Mouse (Mus musculus) intestine, embryonic 14.5 days (tissue): ENCODE data around the gene Ybx1. TPM values are rescaled to one million over a fixed set of nuclear protein-coding genes. Genes with fewer than 3 reads are reported as not detected.

Source experiments
- ATAC-seq: fragments of 200-750 bp; cut with Nextera tagmentation; replicated peaks from 2 replicates; pipeline ENCODE4 v1.8.0; 2017; ENCODE audit warnings: low read depth, moderate number of reproducible peaks, moderate TSS enrichment, moderate library complexity; ENCODE audit not compliant: low FRiP score, low TSS enrichment
- DNase-seq: peaks from one replicate; pipeline ENCODE4 v3.0.0-alpha.2; 2018; ENCODE audit warnings: low spot score
- H3K27ac ChIP-seq: fragments of 300-500 bp; sonication (generic); 2 replicates; pipeline ENCODE4 v1.5.1; 2014; ENCODE audit warnings: low read depth, mild to moderate bottlenecking, control low read depth
- H3K27me3 ChIP-seq: fragments of 300-500 bp; sonication (generic); replicated peaks from 2 replicates; pipeline ENCODE4 v1.6.1; 2014; ENCODE audit warnings: low read length, control low read depth; ENCODE audit not compliant: control insufficient read depth, insufficient read depth
- H3K36me3 ChIP-seq: fragments of 300-500 bp; sonication (generic); 2 replicates; pipeline ENCODE4 v1.6.1; 2014; ENCODE audit warnings: low read length, control low read depth; ENCODE audit not compliant: control insufficient read depth, insufficient read depth
- H3K4me1 ChIP-seq: fragments of 300-500 bp; sonication (generic); replicated peaks from 2 replicates; pipeline ENCODE4 v1.6.1; 2014; ENCODE audit warnings: low read length, control low read depth, mixed read lengths; ENCODE audit not compliant: control insufficient read depth, insufficient read depth
- H3K4me2 ChIP-seq: fragments of 300-500 bp; sonication (generic); 2 replicates; pipeline ENCODE4 v1.6.1; 2014; ENCODE audit warnings: low read length
- H3K4me3 ChIP-seq: fragments of 300-500 bp; sonication (generic); 2 replicates; pipeline ENCODE4 v1.5.1; 2014; ENCODE audit warnings: low read depth, low read length, control low read depth, mixed read lengths
- H3K9ac ChIP-seq: fragments of 300-500 bp; sonication (generic); 2 replicates; pipeline ENCODE4 v1.6.1; 2014; ENCODE audit warnings: mild to moderate bottlenecking, low read length
- H3K9me3 ChIP-seq: fragments of 300-500 bp; sonication (generic); 2 replicates; pipeline ENCODE4 v1.6.1; 2016; ENCODE audit warnings: low read length, control low read depth; ENCODE audit not compliant: control insufficient read depth
- WGBS: fragments of 180-500 bp; shearing (Covaris S2); extraction: QIAGEN DNeasy Blood & Tissue Kit; methylation state at CpG from one replicate; pipeline ENCODE4 v1.1.7; 2014; 5-methylcytosine and 5-hydroxymethylcytosine counted together
- polyA plus RNA-seq: library from polyadenylated mRNA; unstranded; fragments of >200 nt; fragmentation: Nextera tagmentation; extraction: Ambion mirVana; gene quantifications from 2 replicates; pipeline ENCODE4 v1.2.1, GENCODE M21; 2014

The Ybx1 gene
- polyA plus RNA-seq, 1 experiment from 2014 or later, result 713 TPM

DNA sequence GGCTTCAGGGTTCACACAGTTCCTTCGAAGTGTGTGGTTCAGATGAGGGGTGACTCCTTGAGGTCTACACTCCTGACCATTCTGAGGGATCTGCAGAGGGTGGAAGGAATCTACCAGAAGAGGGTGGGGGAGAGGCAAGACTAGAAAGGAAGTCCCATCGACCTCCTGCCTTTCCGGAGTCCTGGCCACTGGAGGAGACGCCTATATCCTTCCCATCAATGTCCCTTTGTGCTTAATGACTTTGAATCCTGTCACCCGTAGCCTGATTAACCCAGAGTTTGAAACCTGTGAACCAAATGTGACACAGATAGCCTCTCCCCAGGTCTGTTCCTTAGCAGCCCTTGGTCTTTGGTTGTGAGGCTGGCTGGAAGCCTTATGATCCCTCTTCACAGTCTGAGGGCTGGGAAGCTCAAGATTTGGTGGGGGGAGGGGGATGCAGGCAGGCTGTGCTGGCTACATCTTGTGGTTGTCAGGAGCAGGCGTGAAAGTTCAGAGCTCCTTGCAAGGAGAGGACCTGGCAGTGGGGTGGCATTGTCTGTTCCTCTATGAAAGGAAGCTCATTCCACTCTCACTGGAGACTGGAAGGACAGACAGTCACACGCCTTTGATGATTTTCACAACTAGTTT lies 33.2 kb downstream of the Ybx1 start:
- no peak overlapping the region for H3K4me2 ChIP-seq
- no peak overlapping the region for H3K4me3 ChIP-seq
- ATAC-seq (no peak), DNase-seq (no peak)
- H3K36me3 ChIP-seq, result no peaks in the 10 kb centered on the region
- H3K9ac ChIP-seq, result no peak overlapping the region
- H3K9me3 ChIP-seq, result no peaks in the 10 kb centered on the region
- WGBS, result 43% methylated on average over 7 of the region's 7 CpGs
- no peaks in the 10 kb centered on the region for H3K4me1 ChIP-seq
- no peaks in the 10 kb centered on the region for H3K27me3 ChIP-seq
- no peak overlapping the region for H3K27ac ChIP-seq

- Histone ChIP-seq H3K4me3 (no peak overlapping the region), H3K36me3 (no peaks in the 10 kb centered on the region), H3K9me3 (no peaks in the 10 kb centered on the region), H3K27me3 (no peaks in the 10 kb centered on the region), H3K9ac (no peak overlapping the region), H3K4me1 (no peaks in the 10 kb centered on the region), H3K27ac (no peak overlapping the region), H3K4me2 (no peak overlapping the region)
- DNase-seq (no peak), ATAC-seq (0 out of 2 replicates have a peak, but pooled peaks have one; percentile 9)
- WGBS, result 75% methylated on average over 15 of the region's 15 CpGs
Measured at GRCm38 (mm10) chr4:119259344-119260254, 34.8 kb downstream of the Ybx1 start.

- Histone ChIP-seq H3K4me2 (no peak overlapping the region), H3K27ac (no peak overlapping the region), H3K36me3 (no peaks in the 10 kb centered on the region), H3K4me3 (no peak overlapping the region), H3K4me1 (peaks cover 4% of the 10 kb centered on the region; the same call in 1 of the 2 replicates), H3K27me3 (no peaks in the 10 kb centered on the region), H3K9ac (no peak overlapping the region), H3K9me3 (no peaks in the 10 kb centered on the region)
- DNase-seq (no peak), ATAC-seq (no peak)
- 67% methylated on average over 6 of the region's 6 CpGs for WGBS
Measured at GRCm38 (mm10) chr4:119257083-119257482, 37.3 kb downstream of the Ybx1 start.

GRCm38 (mm10) chr4:119255351-119255750 lies 39.1 kb downstream of the Ybx1 start, which contains the start of gene Cldn19:
Gene Cldn19, plus strand, starts transcription at chr4:119255414.
- no peak for DNase-seq
- no peak for ATAC-seq
- peaks cover 4% of the 10 kb centered on the region; the same call in 1 of the 2 replicates for H3K4me1 ChIP-seq
- no peaks in the 10 kb centered on the region for H3K27me3 ChIP-seq
- 85% methylated on average over 12 of the region's 12 CpGs for WGBS
- no peak within 1 kb of the TSS for H3K4me3 ChIP-seq
- H3K27ac ChIP-seq, result no peak within 1 kb of the TSS
- no peaks in the 10 kb centered on the region for H3K9me3 ChIP-seq
- H3K36me3 ChIP-seq, result no peaks in the 10 kb centered on the region
- no peak within 1 kb of the TSS for H3K4me2 ChIP-seq
- H3K9ac ChIP-seq, result no peak within 1 kb of the TSS

GRCm38 (mm10) chr4:119254012-119254618 lies 40.3 kb downstream of the Ybx1 start:
- no peak overlapping the region for H3K4me3 ChIP-seq
- H3K4me1 ChIP-seq, result peaks cover 4% of the 10 kb centered on the region; the same call in 1 of the 2 replicates
- DNase-seq (no peak), ATAC-seq (no peak)
- H3K9ac ChIP-seq, result no peak overlapping the region
- H3K36me3 ChIP-seq, result no peaks in the 10 kb centered on the region
- no peak overlapping the region for H3K27ac ChIP-seq
- no peak overlapping the region for H3K4me2 ChIP-seq
- WGBS, result 38% methylated on average over 9 of the region's 9 CpGs
- no peaks in the 10 kb centered on the region for H3K9me3 ChIP-seq
- no peaks in the 10 kb centered on the region for H3K27me3 ChIP-seq

DNA sequence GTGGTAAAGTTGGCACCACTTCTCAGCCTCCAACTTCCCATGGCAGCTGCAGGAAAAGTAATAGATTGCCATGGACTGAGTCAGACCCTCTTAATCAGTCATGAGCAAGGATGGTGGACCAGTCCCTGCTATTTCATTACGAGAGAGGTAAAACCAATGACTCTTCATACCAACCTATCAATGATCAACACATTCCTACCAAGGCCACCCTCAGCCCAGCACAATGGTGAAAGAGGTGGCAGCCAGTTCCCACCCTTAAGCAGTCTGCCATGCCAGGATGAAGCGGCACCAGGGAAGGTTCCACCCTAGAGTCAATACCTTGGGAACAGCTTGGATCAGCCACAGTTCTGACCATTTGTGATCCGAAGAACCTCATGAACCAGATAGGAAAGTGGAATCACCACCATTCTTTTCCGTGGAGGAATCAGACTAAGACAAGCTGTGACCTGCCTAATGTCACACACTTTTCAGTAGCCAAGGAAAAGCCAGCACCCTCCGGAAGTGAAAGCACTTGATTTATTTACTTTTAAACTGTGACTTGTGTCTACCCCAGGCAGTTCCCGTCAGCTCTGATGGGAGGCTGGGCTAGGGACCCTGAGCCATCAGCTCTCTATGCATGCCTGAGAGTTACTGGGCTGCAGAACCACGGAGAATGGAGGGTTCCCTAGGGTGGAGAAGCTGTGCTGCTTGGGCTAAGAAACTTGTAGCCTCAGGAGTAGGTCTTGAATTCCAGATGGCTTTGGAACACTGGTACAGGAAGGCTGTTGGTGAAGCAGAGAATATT lies 42.2 kb downstream of the Ybx1 start:
- 52% methylated on average over 7 of the region's 7 CpGs for WGBS
- Histone ChIP-seq H3K4me1 (peaks cover 4% of the 10 kb centered on the region; the same call in 1 of the 2 replicates), H3K4me2 (no peak overlapping the region), H3K36me3 (peaks cover 13% of the 10 kb centered on the region), H3K27me3 (no peaks in the 10 kb centered on the region), H3K9me3 (no peaks in the 10 kb centered on the region), H3K4me3 (no peak overlapping the region), H3K27ac (no peak overlapping the region), H3K9ac (no peak overlapping the region)
- DNase-seq, result no peak
- ATAC-seq, result no peak

DNA sequence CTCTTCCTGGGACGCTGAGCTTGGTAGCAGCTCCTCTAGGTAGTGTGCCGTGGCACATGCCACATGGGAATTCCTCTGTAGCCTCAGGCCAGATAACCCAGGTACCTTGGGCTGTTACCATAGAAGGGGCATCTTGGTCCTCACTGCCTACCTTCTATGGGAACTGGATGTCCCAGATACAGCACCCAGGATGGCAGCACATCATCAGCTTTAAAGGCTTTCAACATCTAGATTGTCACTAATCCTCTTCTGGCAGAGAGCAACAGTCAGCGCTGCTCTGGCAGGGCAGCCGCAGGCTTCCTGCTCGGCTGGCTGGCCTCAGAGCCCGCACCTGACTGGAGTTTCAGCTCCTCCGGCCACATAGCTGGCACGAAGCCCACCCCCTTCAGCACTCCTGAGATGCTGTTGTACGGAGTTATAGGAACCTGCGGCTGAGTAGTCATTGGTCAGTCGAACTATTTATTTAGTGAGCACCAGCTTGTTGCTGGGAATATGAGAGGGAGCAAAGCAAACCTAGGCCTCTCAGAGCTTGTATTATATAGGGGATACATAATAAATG lies 45.9 kb downstream of the Ybx1 start:
- Histone ChIP-seq H3K27ac (no peak overlapping the region), H3K36me3 (peaks cover 45% of the 10 kb centered on the region), H3K4me2 (no peak overlapping the region), H3K9ac (no peak overlapping the region), H3K4me3 (no peak overlapping the region), H3K27me3 (no peaks in the 10 kb centered on the region), H3K9me3 (no peaks in the 10 kb centered on the region), H3K4me1 (no peaks in the 10 kb centered on the region; the same call in 1 of the 2 replicates)
- ATAC-seq (no peak), DNase-seq (no peak)
- 88% methylated on average over 11 of the region's 11 CpGs for WGBS
